Mouse (Mus musculus) liver (tissue): ENCODE measurements at regions not wholly inside any gene's neighbourhood (a gene's known extent, or its start where the extent isn't known, plus 50 kb on each side); places are given as distances from the start of the nearest gene placed in this dataset.

Source experiments
- DNase-seq: peaks from one replicate; pipeline ENCODE4 v3.0.0-alpha.2; 2020; ENCODE audit warnings: mixed read lengths

DNA sequence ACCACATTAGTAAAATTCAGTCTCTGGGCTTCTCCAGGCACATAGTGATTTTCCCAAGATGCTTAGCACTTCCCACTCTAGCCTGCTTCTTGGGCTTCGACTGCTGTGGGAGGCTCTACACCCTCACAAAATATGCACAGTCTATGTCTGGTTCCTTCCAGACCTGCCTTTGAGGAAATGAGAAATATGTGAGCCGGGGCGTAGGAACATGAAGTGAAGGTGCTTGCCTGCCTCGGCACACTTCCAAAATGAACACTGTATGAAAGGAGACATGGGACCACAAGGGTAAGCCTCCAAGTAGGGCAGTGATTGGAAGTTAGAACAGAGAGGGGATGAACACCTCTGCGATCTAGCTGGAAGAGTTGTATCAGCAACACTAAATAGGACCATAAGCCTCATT is 54.5 kb downstream of the Gm10260 start:
- DNase-seq, result no peak

DNA sequence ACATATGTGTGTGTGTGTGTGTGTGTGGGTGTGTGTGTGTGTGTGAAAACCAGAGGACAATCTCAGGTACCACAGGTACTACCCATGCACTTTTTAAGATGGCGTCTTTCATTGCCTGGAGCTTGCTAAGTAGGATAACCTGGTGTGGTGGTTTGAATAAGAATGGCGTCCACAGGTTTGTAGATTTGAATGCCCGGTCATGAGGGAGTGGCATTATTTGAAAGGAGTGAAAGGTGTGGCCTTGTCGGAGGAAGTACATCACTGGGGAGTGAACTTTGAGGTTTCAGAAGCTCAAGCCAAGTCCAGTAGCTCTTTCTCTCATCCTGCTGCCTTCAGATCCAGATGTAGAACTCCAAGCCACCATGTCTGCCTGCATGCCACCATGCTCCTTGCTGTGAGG is 55.9 kb downstream of the Gm10260 start:
- DNase-seq, result no peak

DNA sequence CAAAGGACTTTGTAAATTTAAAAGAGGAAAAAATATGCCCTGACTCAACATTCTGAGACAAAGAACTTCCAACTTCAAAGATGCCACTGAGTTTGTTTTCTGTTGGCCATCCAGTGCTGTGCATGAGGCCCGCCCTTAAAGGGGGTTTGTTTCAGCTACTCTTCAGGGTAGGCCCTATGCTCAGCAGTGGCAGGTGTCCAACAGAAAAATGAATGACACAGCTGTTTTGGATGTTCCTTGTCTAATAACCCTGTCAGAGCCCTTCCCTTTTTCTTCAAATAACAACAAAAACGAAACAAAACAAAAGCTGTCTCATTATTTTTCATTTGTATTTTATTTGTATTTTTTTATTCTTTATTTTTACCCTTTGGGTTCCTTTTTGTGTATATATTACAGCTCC is 61.5 kb downstream of the Gm10260 start:
- DNase-seq, result peak; percentile 45

DNA sequence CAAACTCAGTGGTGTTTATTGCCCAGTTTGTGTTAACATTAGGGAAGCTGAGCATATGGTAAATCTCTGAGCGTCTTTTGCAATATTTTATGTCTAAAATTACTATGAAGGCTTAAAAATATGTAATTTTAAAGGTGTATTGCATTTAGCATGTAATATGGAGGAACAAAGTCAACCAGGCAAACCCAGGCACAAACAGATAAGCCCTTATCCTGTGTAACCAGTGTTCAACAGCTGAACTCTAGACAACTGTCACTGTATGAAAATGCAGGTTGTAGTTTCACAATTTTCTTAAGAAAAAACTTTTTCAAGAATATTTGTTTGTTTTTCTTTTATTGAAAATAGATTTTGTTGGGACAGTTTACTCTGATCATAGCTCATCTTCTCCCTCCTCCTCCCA is 62.1 kb downstream of the Gm10260 start:
- no peak for DNase-seq

DNA sequence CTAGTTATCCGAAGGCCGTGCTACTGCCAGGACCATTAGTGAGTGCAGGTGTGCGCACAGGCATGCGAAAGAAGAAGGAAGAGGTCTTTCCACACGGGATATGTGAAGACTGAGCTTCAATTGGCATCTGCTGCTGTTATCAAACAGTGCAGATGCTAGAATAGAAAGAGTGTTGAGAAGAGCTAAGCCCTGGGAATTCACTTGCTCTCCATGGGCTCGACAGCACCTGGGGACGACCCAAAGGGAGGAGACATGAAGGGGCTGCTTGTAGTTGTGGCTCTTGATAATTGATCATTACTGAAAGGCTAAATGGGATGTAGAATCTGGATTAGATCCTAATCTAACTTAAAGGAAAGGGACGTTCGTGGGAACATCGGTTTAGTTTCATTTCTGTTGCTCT is 63.2 kb downstream of the Gm10260 start:
- DNase-seq, result no peak

DNA sequence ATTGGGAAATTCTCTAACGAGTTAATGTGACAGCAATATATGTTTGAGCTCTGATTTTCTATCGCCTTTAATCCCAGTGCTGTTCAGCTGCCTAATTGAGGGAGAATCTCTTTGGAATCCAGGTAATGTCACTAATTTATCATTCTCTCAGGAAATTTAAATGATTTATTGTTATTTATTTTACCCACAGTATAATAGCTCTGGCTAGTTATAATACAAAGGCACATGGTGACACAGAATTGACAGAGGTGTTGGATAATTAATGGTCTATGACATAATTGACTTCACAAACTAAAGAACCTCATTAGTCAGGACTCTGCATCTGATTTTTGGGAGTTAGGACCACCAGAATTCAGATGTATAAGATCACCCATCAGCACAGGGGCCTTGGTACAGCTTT is 65.4 kb downstream of the Gm10260 start:
- no peak for DNase-seq

DNA sequence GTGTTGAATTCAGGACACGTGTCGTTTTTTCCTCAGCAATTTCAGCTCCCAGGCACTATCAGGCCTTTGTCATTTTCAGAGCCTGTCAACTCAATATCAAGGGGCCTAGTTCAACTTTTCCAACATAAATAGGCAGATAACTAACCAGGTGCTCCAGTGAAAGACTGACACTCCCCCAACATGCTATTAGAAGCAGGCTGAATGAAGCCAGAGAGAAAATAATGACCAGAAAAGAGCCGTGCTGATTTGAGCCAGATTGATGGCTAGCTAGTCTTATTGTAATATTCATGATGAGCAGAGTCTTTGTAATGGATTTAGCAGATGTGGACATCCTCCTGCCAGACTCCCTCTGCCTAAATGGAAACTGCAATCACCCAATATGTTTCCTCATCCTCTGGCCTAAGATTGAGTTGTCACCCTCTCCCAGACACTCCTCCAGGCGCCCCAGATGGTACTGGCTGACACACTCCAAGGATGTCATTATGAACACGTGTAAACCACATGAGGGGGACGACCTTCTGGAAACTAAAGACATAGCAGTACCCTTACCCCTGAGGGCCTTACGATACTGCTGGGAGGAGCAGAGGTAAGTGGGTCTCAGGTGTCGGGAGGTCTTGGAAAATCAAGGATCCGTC is 66.0 kb downstream of the Gm10260 start:
- no peak for DNase-seq

DNA sequence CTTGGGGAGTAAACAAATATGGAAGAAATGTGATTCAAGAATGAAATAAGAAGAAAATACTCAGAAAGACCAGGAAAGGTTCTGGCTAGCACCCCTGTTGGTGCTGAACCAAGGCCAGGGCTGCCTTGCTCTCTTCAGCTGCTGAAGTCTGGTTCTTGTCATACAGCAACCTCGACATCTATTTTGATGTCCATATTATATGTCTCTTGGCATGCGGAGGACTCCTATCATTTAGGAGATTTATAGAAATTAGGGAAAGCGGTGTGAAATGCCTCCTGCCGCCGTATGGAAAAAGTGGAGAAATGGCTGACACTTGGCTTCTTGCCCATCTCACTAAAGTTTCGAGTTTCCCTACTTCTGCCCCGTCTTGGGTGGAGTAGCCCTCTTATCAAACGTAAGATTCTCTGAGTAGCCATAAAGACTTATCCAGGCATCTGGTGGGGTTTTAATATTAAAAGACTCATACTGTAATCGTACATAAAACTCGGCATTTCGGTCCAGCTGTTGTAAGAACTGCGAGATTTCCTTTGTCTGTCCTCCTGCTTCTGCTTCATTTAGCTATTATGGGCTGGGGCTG is 72.0 kb downstream of the Gm10260 start:
- no peak for DNase-seq

DNA sequence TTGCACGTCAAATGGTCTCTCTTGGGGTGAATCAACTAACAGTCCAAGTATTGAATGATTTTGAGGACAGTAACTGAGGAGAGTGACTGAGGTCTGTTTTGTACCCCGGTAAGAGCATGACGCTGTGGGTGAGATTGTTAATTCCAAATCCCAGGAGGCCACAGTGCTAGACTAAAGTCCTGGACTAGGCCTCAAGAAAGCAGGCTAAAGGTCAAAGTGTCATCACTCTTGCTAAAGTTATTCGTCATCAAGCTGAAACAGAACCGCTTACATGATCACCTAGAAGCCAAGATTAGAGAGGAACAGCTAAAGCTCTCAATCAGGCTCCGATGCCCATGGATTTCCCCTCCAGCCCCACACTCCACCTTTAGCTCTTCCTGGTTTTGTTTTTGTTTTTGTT is 76.6 kb downstream of the Gm10260 start:
- no peak for DNase-seq

DNA sequence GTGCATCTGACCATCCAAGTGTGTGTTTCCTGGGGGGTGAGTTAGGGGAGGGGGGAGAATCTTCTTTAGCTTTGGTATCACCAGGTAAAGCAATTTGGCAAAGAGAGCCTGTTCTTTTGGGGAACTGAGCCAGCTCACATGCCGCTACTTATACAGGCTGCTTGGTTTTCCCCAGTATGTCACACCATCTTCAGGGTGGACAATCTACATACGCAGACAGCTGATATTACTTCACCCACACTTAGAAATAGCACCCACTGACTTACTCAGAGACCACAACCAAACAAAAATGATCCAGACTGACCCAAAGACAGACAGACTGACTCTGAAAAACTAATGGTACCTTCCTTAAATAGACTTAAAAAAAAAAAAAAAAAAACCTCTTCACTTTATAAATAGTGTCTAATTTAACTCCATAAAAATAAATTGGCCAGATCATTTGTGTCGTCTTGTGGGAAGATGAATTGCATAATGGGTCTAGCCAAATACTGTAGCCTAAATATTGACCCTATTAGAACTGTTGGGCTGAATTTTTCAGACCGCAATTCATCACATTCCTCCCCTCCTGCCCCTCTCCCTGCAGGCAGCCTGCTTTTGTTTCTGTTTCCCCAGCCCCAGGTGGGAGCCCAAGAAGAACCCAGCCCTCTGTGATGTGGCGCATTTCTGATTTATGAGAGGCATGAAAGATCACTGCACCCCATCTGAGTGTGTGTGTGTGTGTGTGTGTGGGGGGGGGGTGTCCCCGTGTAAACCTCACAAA is 79.0 kb downstream of the Gm10260 start:
- DNase-seq, result no peak

DNA sequence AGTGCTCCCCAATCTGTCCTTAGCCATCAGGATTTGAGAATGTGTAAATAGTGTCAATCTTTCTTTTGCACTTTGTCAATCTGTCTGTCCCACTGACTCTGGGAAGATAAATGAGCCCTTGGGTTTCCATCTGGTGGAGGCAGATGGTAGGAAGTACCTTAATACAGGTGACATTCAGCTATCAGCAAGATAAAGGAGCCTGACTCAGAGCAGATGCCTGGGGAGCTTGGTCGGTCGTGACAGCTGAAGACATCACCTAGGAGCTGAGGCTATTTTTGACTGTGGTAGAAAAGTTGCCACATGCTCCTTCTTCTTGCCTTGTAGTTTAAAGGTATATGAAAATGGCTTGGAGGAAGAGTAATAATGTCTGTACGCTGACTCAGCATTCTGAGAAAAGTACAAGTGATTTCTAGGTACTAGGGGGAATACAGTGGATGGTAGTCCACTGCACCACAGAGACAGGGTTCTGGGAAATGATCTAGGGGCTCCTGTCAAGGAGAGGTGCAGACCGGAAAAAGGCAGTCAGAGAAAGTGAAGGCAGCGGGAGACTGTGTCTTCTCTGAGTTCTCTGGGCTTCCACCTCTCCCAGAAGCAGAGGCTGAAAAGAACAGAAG is 80.0 kb downstream of the Gm10260 start:
- no peak for DNase-seq

DNA sequence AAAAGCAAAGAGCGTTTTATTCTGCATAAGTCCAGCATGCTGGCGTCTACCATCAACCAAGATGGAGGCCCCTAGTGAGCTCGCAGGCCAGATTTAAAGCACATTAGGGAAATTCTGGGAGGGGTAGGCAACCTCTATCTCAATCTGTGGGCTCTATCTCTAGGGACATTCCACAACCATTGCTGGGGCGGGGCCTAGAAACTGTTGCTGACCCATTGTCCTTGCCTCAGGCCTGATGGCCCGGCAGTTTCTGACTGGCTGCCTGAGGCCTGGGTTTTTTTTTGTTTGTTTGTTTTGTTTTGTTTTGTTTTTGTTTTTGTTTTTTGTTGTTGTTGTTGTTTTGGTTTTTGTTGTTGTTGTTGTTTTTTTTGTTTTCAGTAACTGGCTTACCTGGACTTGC is 81.4 kb downstream of the Gm10260 start:
- DNase-seq, result no peak

DNA sequence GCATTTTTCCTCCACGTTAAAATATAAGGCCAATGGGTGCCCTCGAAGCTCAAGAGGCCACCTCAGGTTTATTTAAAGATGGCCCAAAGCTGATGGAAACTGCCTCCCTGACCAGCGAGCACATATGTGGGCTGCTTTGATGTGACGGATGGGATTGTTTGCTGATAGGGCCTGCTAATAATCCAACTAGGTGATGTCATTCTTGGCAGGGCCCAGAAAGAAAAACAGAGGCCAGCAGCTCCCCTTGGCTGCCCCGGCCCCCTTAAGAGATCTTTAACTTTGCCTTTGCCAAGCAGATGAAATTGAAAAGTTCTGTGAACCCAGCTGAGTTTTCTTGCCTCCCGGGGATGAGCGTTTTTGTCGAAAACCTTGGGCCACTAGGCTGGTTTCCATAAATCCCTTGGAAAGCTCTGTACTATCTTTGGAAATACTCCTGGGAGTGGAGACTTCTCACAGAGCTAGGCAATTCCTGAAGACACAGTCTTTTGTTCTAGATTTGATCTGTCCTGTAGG is 83.8 kb downstream of the Gm10260 start:
- DNase-seq, result no peak

DNA sequence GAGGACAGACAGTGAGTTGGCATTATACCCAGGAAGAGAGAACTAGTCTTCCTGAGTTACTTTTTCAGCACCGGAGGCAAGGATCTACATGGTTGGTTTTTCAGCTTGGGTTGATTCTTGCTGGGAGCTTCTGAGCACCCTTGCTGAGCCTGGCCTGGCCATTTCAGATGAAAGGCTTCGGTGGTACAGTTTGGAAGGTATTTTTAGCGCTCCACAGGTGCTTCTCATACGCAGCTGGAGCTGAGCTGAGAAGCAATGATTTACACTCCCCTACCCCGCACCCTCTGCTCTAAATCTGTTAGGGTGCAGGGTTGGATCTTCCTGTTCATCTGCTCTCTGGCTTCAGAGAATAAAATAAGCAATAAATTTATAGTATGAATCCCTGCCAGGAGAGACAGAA is 87.3 kb downstream of the Gm10260 start:
- no peak for DNase-seq

DNA sequence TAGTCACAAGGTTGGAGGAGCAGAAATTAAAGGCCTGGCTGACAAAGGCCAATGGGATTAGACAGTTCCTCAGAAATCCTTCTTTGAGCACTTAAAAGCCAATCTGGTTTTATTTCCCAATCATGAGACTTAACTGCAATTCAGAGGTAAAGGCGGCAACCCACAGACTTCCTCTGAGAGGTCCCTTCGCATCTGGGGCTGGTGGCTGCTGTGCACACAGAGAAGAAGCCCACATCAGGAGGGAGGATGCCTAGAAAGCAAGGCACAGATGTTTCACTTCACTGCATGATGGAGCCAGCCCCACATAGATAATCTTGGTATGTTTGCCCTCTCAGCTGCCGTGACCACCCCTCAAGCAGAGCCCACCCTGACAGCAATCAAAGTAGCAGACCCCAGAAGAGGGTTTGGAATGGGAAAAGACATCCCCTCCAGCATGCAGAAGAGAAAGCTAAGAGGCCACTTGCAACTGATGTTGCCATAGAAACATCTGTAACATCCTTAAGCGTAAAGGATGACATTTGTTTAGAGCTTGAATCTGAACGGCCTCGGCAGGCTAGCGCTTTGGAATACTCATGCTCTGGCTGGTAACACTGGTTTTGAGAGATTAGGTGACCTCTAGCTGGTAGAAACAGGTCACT is 88.3 kb downstream of the Gm10260 start:
- DNase-seq, result no peak

DNA sequence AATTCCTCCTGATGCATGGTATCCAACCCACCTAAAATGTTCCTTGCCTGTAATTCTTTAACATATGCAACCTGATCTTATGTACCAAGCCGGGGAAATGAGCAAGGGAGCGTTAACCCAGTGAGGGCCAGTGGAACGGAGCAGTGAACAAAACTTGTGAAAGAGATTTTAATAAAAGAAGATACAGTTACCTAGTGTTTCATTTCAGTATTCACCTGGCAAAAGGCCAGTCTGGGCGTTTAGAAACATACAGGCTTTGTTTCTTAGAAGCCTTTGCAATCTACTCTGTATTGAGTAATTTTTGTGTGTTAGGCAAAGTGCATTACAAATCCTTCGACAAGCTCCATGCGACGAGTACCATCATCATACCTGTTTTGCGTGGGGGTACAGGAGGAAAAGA is 91.1 kb downstream of the Gm10260 start:
- DNase-seq, result no peak

DNA sequence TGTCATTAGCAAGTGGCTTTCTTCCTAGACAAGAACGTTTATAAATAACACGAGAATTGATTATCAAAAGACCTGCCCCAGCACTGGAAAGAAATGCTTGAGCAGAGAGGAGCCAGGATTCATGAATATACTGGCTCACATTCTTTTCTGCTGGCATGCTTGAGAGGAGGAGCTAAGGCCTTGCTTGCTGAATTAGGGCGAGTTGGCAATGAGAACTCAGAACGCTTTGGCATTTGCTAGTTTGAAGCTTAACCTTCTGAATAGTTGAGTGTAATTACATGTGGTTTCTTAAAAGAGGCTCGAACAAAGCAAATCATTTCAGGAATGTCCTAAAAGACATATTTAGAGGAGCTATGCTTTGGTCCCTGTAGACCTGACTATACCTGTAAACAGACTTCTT is 91.5 kb downstream of the Gm10260 start:
- DNase-seq, result no peak

DNA sequence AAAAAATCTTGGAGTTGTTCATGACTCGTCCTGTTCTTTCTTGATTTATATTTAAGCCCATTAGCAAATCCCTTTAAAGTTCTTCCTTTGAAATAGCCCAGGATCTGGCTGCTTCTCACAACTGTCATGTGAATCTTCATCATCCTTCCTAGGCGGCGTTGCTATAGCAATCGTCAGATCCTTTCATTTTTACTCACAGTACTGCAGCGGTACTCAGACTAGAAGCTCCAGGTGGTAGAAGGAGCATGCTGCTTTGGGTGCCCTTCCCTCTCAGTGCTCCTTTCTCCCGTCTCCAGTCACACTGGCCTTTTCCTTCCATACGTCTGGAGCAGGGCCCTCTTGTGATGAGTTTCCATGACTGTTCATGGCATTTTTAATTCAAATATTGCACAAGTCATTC is 93.1 kb downstream of the Gm10260 start:
- no peak for DNase-seq

DNA sequence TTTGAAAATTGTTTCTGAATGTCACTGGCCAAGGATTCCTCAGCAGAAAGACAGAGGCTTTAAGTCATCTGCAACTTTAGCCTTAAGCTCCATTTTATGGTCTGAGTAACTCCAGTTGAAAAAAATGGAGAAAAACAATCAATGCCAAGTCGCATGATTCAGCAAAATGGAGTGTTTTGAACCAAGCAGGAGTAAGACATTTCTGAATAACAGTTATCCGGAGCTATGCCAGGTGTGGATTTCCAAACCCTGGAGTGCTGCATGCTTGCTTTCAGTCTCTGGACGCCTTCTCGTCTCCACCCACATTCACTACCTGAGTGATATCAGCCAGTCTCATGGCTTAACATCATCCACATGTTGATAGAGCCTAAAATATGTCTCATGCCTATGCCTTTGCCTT is 93.7 kb downstream of the Gm10260 start:
- no peak for DNase-seq

DNA sequence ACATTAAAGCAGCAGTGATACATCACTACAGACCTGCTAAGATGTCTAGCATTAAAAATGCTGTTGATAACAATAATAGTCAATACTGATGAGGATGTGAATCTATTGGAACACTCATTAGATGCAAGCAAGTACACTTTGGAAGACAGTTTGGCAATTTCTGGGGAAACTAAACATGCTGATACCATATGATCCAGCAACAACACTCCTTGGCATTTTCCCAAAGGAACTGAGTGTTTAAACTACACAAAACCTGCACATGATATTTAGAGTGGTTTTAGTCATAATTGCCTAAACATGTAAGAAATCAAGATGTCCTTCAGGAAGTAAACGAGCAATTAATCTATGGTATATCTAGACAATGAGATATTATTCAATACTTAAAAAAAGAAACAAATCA is 95.2 kb downstream of the Gm10260 start:
- DNase-seq, result no peak

DNA sequence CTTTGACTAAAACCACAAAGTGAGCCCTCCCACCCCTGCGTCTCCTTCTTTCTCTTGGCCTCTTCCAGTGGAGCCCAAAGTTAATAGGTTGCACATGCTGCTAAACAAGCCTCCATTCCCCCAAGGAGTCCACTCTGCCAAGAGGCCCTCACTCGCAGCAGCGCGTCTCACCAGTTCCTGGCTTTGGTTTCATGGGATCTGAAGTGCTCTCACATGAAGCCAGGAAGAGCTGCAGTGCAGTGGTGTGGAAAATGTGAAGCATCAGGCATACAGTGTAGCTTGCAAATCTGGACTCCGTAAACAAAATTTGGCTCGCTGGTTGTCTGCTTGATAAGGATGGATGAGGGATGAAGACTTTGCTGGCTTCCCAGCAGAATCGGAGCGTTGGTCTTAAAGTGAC is 97.7 kb downstream of the Gm10260 start:
- peak; percentile 12 for DNase-seq

DNA sequence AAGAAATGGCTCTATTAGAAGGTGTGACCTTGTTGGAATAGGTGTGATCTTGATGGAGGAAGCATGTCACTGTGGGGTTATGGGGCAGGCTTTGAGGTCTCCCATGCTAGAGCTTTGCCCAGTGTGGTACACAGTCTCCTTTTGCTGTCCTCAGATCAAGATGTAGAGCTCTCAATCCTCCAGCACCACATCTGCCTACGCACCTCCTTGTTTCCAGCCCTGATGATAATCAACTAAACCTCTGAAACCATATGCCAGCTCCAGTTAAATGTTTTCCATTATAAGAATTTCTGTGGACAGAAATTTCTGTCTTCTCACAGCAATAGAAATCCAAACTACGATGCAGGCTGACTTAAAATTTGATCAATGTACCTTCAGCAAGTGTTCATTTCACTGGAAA is 103.8 kb downstream of the Gm10260 start:
- DNase-seq, result no peak

DNA sequence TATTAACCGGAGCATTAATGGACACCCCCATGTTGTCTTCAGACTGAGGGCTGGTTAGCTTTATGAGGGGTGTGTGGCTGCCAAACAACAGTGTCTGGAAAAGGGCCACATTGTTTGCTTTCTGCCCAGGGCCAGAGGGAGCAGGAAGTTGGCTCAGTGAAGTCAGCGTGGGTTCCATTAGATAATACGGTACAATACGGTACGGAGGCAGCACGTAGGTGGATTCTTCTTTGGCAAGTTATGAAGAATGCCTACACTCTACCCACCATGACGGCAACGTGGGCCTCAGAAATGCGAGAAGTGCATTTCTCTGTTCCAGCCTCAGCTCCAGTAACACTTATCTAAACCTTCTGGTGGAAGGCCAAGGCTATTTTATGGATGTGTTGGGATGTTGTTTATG is 108.2 kb downstream of the Gm10260 start:
- DNase-seq, result no peak
